Mouse (Mus musculus) stomach, embryonic 16.5 days (tissue): ENCODE results near the gene Gna13. TPM values are rescaled to one million over a fixed set of nuclear protein-coding genes. Genes with fewer than 3 reads are reported as not detected.
"Not testable (repeated sequence)": the region's sequence is repeated elsewhere in the genome, so short reads cannot be mapped to it uniquely, and the experiment has no call there.

Experiments
- ATAC-seq: fragments of 200-750 bp; cut with Nextera tagmentation; 2 replicates; pipeline ENCODE4 v1.8.0; 2017; ENCODE audit warnings: moderate number of reproducible peaks, moderate TSS enrichment; ENCODE audit not compliant: insufficient read depth, low FRiP score
- H3K27ac ChIP-seq: fragments of 300-500 bp; sonication (generic); 2 replicates; pipeline ENCODE4 v1.5.1; 2014; ENCODE audit warnings: low read length
- H3K27me3 ChIP-seq: fragments of 300-500 bp; sonication (generic); 2 replicates; pipeline ENCODE4 v1.6.1; 2014; ENCODE audit warnings: low read length, control low read depth, mixed read lengths; ENCODE audit not compliant: control insufficient read depth, insufficient read depth
- H3K36me3 ChIP-seq: fragments of 300-500 bp; sonication (generic); 2 replicates; pipeline ENCODE4 v1.6.1; 2014; ENCODE audit warnings: low read length; ENCODE audit not compliant: control insufficient read depth, insufficient read depth
- H3K4me1 ChIP-seq: fragments of 300-500 bp; sonication (generic); 2 replicates; pipeline ENCODE4 v1.6.1; 2014; ENCODE audit warnings: low read length, control low read depth, mixed read lengths; ENCODE audit not compliant: control insufficient read depth, insufficient read depth
- H3K4me2 ChIP-seq: fragments of 300-500 bp; sonication (generic); 2 replicates; pipeline ENCODE4 v1.6.1; 2014; ENCODE audit warnings: low read depth, low read length, mixed read lengths
- H3K4me3 ChIP-seq: fragments of 300-500 bp; sonication (generic); replicated peaks from 2 replicates; pipeline ENCODE4 v1.5.1; 2014; ENCODE audit warnings: mild to moderate bottlenecking, low read length
- H3K9ac ChIP-seq: fragments of 300-500 bp; sonication (generic); 2 replicates; pipeline ENCODE4 v1.6.1; 2014; ENCODE audit warnings: low read length
- H3K9me3 ChIP-seq: fragments of 300-500 bp; sonication (generic); replicated peaks from 2 replicates; pipeline ENCODE4 v1.6.1; 2016; ENCODE audit warnings: low read length, control low read depth; ENCODE audit not compliant: control insufficient read depth
- WGBS: fragments of 180-500 bp; shearing (Covaris S2); extraction: QIAGEN DNeasy Blood & Tissue Kit; methylation state at CpG from one replicate; pipeline ENCODE4 v1.1.7; 2014; 5-methylcytosine and 5-hydroxymethylcytosine counted together
- polyA plus RNA-seq: library from polyadenylated mRNA; unstranded; fragments of >200 nt; fragmentation: Nextera tagmentation; extraction: Ambion mirVana; gene quantifications from 2 replicates; pipeline ENCODE4 v1.2.1, GENCODE M21; 2015

Gene Gna13
- polyA plus RNA-seq, 1 experiment from 2014 or later, result 28.8 TPM

DNA sequence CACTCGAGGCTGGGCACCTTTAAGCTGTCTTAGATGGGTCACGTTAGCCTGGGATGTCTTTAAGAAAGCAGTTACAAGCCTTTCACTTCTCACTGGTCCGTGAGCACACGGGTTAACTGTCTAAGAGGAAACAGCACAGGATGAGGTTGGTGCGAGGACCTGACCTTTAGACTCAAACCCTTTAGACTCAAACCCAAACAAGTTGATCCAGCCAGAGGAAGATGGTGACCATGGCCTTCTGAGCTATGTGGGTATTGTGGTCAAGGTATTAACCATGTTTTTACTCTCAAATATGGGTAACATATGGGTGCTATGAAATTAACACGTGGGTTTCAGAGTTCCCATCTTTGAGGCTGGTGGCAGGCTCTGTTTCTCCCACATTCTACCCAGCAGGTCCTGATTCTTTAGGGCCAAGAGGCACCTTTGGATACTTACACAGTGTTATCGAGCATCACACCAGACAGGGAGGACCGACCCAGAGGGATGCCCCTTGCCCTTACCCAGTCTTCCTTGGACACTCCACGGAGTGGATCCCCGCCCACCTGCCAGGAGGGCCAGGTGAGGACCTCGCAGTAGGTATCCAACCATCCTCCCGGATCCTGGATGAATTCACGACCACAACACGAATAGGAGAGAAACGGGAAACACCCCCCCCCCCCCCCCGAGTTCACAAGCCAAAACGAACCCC is 31.8 kb upstream of the Gna13 start:
- ATAC-seq, result peak; percentile 49; the same call in 1 of the 2 replicates

DNA sequence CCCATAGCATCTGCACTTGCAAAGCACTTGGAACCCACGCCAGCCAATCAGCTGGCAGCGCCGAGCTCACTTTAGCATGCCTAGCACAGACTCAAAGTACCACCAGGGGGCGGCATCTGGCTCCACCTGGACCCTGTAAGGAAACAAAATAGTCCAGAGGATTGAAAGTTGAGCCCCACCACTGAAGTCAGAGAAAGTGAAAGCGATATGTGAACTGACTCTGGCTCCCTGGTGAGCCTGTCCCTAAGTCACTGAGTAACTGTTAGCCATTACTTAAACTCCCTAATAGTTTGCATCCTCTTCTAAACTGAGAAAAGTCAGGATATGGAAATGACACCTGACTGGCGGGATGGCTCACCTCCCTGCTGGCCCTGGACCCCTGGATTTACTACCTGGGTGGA is 31.2 kb upstream of the Gna13 start:
- H3K27me3 ChIP-seq, result no peaks in the 10 kb centered on the region
- ATAC-seq, result peak; percentile 93
- H3K36me3 ChIP-seq, result no peaks in the 10 kb centered on the region
- no peaks in the 10 kb centered on the region for H3K9me3 ChIP-seq
- H3K4me3 ChIP-seq, result peak overlapping the region; percentile 43
- no peak overlapping the region for H3K27ac ChIP-seq
- H3K4me1 ChIP-seq, result no peaks in the 10 kb centered on the region
- peak overlapping the region; percentile 61 for H3K4me2 ChIP-seq
- 4% methylated on average over 6 of the region's 6 CpGs for WGBS
- H3K9ac ChIP-seq, result peak overlapping the region; percentile 52

More for the DNA sequence above, 31.8 kb upstream of the Gna13 start:
- Histone ChIP-seq H3K27me3 (no peaks in the 10 kb centered on the region), H3K9me3 (no peaks in the 10 kb centered on the region), H3K36me3 (no peaks in the 10 kb centered on the region), H3K4me2 (peak overlapping the region; percentile 61), H3K4me3 (peak overlapping the region; percentile 43), H3K27ac (no peak overlapping the region), H3K9ac (no peak overlapping the region), H3K4me1 (no peaks in the 10 kb centered on the region)
- 34% methylated on average over 17 of the region's 17 CpGs for WGBS

DNA sequence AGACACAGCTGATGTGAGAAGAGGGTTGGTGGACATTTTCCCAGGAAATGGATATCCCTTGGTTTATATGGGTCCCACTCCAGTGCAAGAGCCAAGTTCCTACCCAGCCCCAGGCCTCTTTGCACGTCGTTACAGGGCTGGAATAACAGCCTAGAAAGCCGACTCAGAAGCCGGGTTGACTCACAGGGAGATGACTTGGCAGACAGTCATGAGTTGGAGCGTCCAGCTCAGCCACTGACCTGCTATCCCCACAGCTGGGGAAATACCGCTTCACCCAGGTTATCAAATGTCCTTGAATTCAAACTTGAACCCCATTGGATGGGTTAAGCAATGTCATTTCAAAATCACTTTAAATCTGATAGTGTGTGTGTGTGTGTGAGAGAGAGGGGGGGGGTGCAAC is 29.9 kb upstream of the Gna13 start:
- no peaks in the 10 kb centered on the region for H3K4me1 ChIP-seq
- no peak overlapping the region for H3K9ac ChIP-seq
- WGBS, result 59% methylated on average over 6 of the region's 6 CpGs
- no peak overlapping the region for H3K4me2 ChIP-seq
- H3K9me3 ChIP-seq, result no peaks in the 10 kb centered on the region
- no peak overlapping the region for H3K4me3 ChIP-seq
- no peak for ATAC-seq
- no peak overlapping the region for H3K27ac ChIP-seq
- H3K27me3 ChIP-seq, result no peaks in the 10 kb centered on the region
- H3K36me3 ChIP-seq, result no peaks in the 10 kb centered on the region

DNA sequence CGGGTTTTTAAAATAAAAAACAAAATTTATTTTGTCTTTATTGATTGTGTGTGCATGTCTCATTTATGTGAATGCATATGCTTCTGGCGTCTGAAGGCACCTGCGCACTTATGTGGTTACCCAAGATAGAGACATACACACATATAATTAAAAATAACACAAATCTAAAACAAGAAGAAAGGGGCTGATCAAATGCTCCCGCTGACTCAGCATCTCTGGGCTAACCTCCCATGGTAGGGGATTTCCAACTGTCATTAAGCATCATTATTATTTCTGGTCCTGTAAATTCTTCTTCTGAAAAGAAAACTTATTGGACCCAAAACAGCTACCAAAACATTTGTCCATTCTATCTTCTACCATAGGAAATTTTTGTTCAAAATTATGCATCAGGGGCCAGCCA is 27.9 kb upstream of the Gna13 start:
- Histone ChIP-seq H3K27me3 (no peaks in the 10 kb centered on the region), H3K4me1 (no peaks in the 10 kb centered on the region), H3K9me3 (no peaks in the 10 kb centered on the region), H3K4me3 (no peak overlapping the region), H3K4me2 (no peak overlapping the region), H3K27ac (no peak overlapping the region), H3K9ac (no peak overlapping the region), H3K36me3 (no peaks in the 10 kb centered on the region)
- ATAC-seq, result no peak
- WGBS, result 88% methylated on average over 4 of the region's 4 CpGs

DNA sequence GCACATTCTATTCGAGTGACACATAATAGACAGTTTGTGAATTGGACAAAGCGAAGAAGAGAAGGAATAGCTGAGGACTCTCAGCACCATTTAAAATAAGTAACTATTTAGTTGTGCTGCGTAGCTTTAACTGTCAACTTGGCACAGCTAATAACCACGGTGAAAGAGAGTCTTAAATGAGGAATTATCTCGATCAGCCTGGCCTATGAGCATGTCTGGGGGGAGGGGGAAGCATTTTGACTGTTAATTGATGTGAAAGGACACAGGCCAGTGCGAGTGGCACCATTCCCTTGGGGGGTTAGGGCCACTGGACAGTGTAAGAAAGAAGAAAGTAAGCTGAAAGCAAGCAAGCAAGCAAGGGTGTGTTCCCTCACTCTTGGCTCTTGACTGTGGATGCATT is 26.7 kb upstream of the Gna13 start:
- H3K4me1 ChIP-seq, result peaks cover 2% of the 10 kb centered on the region; the same call in 1 of the 2 replicates
- H3K9me3 ChIP-seq, result no peaks in the 10 kb centered on the region
- WGBS, result 59% methylated on average over 6 of the region's 6 CpGs
- H3K27ac ChIP-seq, result no peak overlapping the region
- no peak overlapping the region for H3K4me2 ChIP-seq
- no peaks in the 10 kb centered on the region for H3K36me3 ChIP-seq
- no peak for ATAC-seq
- no peak overlapping the region for H3K9ac ChIP-seq
- H3K27me3 ChIP-seq, result no peaks in the 10 kb centered on the region
- H3K4me3 ChIP-seq, result no peak overlapping the region

DNA sequence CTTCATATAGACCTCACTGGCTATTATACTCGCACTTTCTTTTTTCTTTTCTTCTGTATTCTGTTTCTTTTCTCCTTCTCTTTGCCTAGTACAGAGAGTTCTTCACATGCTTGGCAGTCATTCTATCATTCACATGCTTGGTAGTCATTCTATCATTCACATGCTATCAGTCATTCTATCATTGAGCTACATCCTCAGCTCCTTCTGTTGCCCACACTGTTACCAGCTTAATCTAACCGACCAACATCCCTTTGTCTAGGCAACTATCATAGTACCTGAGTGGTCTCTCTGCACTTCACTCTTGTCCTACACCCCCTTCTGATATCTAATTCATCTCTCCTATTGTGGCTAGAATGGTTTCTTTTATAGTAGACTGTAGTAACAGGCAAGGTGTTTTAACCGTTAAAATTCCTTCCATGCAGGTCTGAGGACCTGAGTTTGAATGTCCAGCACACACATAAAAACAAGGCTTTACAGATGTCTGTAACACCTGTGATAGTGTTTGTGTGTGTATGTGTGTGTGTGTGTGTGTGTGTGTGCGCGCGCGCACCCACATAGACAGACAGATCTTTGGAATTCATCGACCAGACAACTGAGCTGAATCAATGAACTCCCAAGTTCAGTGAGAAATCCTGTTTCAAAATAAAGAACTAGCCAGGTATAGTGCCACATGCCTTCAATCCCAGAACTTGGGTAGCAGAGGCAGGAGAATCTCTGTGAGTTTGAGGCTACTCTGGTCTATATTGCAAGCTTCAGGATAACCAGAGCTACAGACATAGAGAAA is 23.3 kb upstream of the Gna13 start:
- Histone ChIP-seq H3K36me3 (no peaks in the 10 kb centered on the region), H3K27me3 (no peaks in the 10 kb centered on the region), H3K9me3 (no peaks in the 10 kb centered on the region), H3K4me1 (peaks cover 9% of the 10 kb centered on the region), H3K27ac (no peak overlapping the region), H3K9ac (no peak overlapping the region), H3K4me2 (no peak overlapping the region), H3K4me3 (no peak overlapping the region)
- no peak for ATAC-seq
- WGBS, result 93% methylated on average over 8 of the region's 8 CpGs

DNA sequence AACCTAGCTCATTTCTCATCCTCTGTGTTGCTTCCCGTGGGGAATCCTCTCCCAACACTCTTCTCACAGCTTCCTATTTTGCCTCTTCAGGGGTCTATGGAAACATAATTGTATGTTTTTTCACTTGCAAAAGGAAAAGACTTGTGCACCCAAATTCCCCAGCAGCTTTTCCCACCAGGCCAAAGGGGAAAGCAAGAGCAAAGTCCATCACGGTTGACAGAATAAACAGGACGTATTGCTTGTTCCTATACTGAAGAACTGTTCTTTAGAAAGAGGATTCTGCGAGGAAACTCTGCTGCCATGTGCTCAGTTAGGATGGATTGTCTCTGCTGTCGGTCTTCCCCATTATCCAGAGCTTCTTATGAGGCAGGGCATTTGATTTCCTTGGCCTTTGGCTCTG is 22.1 kb upstream of the Gna13 start:
- no peak overlapping the region for H3K9ac ChIP-seq
- H3K27me3 ChIP-seq, result no peaks in the 10 kb centered on the region
- no peak overlapping the region for H3K27ac ChIP-seq
- H3K4me1 ChIP-seq, result peaks cover 14% of the 10 kb centered on the region
- H3K36me3 ChIP-seq, result no peaks in the 10 kb centered on the region
- H3K4me2 ChIP-seq, result no peak overlapping the region
- no peak overlapping the region for H3K4me3 ChIP-seq
- 56% methylated on average over 5 of the region's 5 CpGs for WGBS
- no peaks in the 10 kb centered on the region for H3K9me3 ChIP-seq
- ATAC-seq, result no peak

DNA sequence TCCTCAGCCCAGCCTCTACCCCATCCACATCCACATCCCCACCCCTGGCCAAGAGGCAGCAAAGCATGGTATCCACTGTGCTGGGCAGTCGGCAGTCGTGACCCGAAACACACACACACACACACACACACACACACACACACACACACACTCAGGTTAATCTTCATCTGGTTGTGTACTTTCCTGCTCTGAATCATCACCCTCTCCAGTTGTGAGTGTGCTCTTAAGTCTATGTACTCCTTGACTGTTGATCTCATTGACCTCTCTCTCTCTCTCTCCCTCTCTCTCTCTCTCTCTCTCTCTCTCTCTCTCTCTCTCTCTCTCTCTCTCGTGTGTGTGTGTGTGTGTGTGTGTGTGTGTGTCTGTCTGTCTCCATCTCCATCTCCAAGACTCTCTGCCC is 20.0 kb upstream of the Gna13 start:
- not testable (repeated sequence) for ATAC-seq, H3K9ac ChIP-seq, H3K4me3 ChIP-seq, H3K9me3 ChIP-seq, H3K27ac ChIP-seq, H3K27me3 ChIP-seq, H3K4me2 ChIP-seq, H3K36me3 ChIP-seq
- peaks cover 31% of the 10 kb centered on the region for H3K4me1 ChIP-seq
- WGBS, result 69% methylated on average over 4 of the region's 4 CpGs

DNA sequence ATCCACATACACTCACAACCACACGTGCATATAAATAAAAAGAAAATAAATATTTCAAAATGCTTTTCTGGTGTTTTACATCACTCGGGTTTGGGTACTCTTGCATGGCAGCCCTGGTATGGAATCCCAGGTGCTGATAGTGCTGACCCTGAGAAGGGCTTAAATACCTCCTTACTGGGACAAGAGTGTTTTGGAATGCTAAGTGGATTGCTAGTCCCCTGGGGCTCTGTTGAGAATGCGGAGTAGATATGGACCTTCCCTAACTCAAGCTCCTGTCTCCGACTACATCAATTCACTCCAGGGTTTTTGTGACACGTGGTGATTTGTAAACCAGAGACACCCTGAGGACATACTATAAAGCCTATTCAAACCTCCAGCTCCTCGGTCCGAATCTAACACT is 19.1 kb upstream of the Gna13 start:
- WGBS, result 52% methylated on average over 7 of the region's 7 CpGs
- H3K27ac ChIP-seq, result peak overlapping the region; percentile 76
- H3K9me3 ChIP-seq, result no peaks in the 10 kb centered on the region
- H3K36me3 ChIP-seq, result no peaks in the 10 kb centered on the region
- H3K4me2 ChIP-seq, result no peak overlapping the region
- peak overlapping the region; percentile 46 for H3K9ac ChIP-seq
- ATAC-seq, result no peak
- H3K4me3 ChIP-seq, result no peak overlapping the region
- no peaks in the 10 kb centered on the region for H3K27me3 ChIP-seq
- peaks cover 40% of the 10 kb centered on the region for H3K4me1 ChIP-seq
